Mouse (Mus musculus) T-helper 2 cell (primary cell): ENCODE measurements around the gene Nr1i3.

Experiments used
- in situ Hi-C: fragments of 300-600 bp; cut with MboI, MseI; formaldehyde crosslinking; loops from one replicate; pipeline ENCODE4 v1.15.1; 2025; ENCODE audit warnings: high pct_unique_total_duplicates

The Nr1i3 gene

GRCm38 (mm10) chr1:171195046-171195822 is 18.5 kb upstream of the Nr1i3 start:
- in situ Hi-C loops = no loop called here

- in situ Hi-C loops = no loop called here
Observed at GRCm38 (mm10) chr1:171195887-171196397, 17.8 kb upstream of the Nr1i3 start, which contains the start of gene Pcp4l1. TSS of gene Pcp4l1 (minus strand) at chr1:171196268.

GRCm38 (mm10) chr1:171199532-171199931 is 14.2 kb upstream of the Nr1i3 start:
- in situ Hi-C loops = no loop called here

- in situ Hi-C loops = no loop called here
Observed at GRCm38 (mm10) chr1:171200769-171201168, 13.0 kb upstream of the Nr1i3 start.

DNA sequence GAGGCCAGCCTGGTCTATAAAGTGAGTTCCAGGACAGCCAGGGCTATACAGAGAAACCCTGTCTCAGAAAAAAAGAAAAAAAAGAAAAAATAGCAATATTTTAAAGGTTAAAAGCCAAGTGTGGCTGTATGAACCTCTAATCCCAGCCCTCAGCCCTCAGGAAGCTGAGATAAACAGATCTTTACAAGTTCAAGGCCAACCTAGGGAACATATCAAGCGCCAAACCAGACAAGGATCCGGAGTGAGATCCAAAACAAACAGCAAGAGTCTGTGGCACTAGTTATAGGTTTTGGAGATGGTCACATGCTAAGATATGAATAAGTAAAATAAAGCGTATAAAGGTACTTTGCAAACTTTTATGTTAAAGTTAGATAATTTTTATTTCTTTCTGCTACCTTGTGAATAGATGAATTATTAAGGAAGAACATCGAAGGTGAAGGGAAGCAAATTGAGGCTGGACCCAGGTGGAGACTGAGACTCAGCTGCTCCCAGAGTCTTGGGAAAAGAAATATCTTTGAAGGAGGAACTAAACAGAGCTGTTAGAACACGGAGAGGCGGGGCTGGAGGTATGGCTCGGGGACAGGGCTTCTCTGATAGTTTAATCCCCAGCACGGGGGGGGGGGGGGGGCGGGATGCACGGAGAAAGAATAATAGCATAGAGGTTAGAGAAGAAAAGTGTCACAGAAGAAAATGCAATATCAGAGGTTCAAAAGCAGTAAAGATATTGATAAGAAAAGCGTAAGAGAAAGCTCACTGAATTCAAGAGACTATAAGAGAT is 10.1 kb upstream of the Nr1i3 start:
- in situ Hi-C loops = no loop called here

DNA sequence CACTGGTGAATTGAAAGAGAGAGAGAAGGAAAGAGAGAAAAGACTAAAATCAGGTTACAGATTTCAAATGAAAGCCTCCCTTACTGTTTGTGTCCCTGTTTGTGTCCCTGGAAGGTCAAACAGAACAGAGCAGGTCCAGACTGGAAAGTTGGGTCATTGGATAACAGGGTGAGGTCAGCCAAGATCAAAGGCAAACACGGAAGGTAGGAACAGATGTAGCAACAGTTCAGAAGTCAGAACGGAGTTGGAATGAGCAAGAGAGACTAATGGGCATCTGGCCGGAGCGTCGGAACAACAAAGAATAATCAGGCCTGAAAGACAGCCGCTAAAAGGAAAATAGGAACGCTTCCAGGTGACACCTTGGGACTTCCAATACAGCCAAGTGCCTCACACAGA is 9.5 kb upstream of the Nr1i3 start:
- in situ Hi-C loops = no loop called here

GRCm38 (mm10) chr1:171205704-171206493 is 7.9 kb upstream of the Nr1i3 start:
- in situ Hi-C loops = no loop called here

GRCm38 (mm10) chr1:171209409-171209808 is 4.4 kb upstream of the Nr1i3 start:
- in situ Hi-C loops = no loop called here

DNA sequence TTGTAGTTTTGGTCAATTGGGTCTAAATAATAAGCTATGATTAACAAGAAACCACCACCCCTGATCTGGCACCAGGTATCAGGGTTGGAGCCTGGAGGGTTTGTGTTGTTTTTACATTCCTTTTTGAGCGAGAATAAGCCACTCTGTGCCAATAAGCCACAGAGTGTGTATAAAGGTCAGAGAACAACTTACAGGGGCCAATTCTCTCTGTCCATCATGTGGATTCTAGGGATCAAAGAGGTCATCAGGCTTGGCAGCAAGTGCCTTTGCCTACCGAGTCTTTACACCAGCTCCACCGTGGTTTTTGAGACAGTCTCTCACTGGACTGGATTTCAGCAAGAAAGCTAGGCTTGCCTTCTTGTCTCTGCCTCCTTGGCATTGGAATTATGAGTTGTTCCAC is 916 bp upstream of the Nr1i3 start:
- in situ Hi-C loops = no loop called here

GRCm38 (mm10) chr1:171216241-171216955 is 2.6 kb downstream of the Nr1i3 start:
- in situ Hi-C loops = loop anchor here (5.0 kb wide), 1 partner anchor 79 kb away; no protein-coding TSS in a partner anchor

- in situ Hi-C loops = loop anchor here (5.0 kb wide), 1 partner anchor 104 kb away; no protein-coding TSS in a partner anchor
Observed at GRCm38 (mm10) chr1:171220871-171221270, 7.1 kb downstream of the Nr1i3 start.

DNA sequence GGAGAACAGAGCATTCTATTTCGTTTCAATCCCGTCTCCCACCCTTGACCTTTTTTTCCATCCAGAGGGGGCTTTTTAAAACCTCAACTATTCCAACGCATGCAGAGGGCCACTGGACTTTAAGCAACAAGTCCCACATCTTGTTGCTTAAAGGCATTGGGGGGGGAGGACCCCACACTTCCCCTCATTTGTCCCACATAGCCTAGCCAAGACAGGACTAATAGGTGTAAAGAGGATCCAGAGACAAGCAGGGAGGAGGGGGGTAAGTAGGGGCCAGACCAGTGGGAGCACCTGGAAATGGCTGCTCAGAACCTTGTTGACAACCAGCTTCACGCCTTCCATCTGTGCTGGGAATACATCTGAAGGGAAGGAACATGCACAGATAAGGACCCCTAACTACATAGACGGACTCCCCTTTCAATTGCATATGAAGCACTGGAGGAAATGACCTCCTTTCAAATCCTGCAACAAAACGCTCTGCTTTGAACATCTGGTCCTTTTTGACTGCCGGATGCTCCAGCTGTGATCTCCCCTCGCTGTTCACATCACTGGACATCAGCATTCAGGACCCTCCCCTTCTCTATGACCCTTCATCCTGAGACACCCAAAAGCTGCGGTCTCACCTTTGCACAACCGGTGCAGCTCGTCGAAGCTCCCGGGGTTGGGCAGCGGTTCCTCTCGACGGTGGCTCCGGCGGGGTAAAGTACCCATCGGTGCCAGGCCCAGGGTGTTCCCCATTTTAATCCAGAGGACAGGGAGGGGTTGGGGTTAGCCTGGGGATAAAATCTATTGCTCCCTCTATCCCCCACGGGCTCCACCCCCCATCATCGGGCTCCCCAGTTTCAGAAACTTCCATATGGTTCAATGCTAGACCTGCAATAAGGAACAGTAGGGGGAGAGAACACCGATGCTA is 7.8 kb downstream of the Nr1i3 start:
- in situ Hi-C loops = loop anchor here (5.0 kb wide), 1 partner anchor 104 kb away; no protein-coding TSS in a partner anchor

DNA sequence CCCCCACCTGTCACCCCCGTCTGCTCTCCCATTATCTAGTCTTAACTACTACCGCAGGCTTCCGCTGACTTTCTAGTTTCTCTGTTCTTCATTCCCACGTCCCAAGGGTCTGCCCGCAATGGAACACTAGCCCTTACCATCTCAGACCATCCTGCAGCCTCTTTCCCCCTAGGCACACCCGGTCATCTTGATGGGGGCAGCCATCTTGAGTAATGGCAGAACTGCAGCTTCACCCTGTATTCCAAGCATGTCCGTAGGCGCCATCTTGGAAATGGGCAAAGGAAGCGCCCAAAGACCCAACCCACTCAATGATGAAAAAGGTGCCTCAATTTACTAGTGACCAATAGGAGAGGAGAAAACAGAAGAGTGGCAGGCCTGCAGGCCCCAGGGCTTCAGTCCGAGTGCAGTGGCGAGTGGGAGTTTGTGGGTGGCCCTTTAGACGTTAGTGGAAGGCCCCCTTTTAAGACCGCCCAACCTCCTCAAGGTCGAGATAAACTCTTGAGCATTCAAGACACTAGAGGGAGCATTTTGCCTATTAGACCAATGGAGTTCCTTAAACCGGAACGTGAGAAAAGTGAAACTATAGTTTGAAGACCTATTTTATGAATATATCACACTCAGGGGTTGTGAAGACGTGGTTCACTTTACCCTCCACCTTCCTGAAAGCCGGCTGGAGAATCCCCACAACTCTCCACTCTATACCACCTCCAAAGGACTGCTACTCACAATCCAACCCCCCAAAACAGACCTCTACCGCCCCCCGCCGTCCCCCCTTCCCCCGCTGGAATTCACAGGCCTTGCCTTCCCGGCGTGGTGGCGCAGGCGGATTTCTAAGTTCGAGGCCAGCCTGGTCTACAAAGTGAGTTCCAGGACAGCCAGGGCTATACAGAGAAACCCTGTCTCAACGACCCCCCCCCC is 8.7 kb downstream of the Nr1i3 start, which contains the start of gene Tomm40l:
Tomm40l (minus strand) TSS at position 277 of the 918 bp plus-strand sequence.
- in situ Hi-C loops = loop anchor here (5.0 kb wide), 1 partner anchor 105 kb away; no protein-coding TSS in a partner anchor

DNA sequence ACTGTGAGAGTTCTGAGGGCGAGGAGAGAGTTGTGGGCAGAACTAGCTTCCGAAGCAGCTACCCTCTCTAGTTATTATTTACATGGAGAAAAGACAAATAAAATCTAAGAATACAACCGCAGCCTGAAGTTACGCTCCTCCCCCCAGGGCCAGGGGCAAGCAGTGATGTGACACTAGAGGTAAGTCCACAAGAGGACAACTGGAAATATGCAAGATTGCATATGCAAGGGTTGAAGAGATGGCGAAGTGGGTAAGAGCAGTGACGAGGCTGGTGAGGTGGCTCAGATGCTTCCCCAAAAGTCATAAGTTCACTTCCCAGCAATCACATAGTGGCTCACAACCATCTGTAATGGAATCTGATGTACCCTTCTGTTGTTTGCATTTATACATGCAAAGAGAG is 9.4 kb downstream of the Nr1i3 start:
- in situ Hi-C loops = loop anchor here (5.0 kb wide), 1 partner anchor 106 kb away; no protein-coding TSS in a partner anchor

DNA sequence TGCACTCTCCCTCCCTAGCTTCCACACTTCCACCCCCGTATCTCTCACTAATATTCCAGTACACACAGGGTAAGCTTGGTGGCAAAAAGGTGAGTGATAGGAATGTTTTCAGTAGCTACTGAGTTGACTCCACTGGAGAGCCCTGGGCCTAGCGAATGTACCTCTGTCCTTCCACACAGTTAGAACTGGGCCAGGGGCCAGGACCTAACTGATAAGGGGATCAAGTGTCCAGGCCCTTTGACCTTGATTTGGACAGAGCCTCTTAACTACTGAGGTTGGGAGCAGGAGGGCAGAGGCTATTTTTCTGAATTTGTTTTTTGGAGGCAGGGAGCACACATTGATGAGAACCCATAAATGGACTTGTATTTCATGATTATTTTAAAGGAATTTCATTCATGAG is 10.0 kb downstream of the Nr1i3 start:
- in situ Hi-C loops = loop anchor here (5.0 kb wide), 1 partner anchor 106 kb away; no protein-coding TSS in a partner anchor

- in situ Hi-C loops = loop anchor here (5.0 kb wide), 1 partner anchor 108 kb away; no protein-coding TSS in a partner anchor
Observed at GRCm38 (mm10) chr1:171224857-171225256, 11.1 kb downstream of the Nr1i3 start, which contains the start of gene Apoa2. TSS of gene Apoa2 (plus strand) at chr1:171225054.

GRCm38 (mm10) chr1:171226780-171227179 is 13.0 kb downstream of the Nr1i3 start:
- in situ Hi-C loops = no loop called here

DNA sequence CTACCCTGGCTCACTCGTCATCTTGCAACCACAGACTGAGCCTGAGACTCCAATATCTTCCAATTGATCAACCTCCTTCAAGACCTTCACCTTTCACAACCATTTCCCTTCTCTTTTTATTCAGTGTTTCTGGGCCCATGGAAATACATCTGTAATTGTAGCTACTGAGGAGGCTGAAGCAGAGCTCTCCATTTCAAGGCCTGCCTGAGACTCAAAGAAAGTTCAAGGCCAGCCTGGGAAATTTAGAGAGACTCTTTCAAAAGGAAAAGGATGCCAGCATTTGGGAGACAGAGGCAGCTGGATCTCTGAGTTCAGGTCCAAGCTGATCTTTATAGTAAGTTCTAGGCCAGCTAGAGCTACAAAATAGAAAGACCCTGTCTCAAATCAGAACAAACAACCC is 14.1 kb downstream of the Nr1i3 start:
- in situ Hi-C loops = no loop called here
